Mouse (Mus musculus) brain, embryonic 14.5 days (tissue): Measurements from ENCODE around the gene Per2.
A peak's percentile ranks its signal among the peaks of the same experiment; 100 is the strongest.

Source experiments
- CTCF ChIP-seq: fragments of 200-500 bp; IDR thresholded peaks from 2 replicates; pipeline ENCODE4 v1.5.1; 2012; ENCODE audit warnings: inconsistent platforms, mild to moderate bottlenecking, moderate library complexity, borderline replicate concordance; ENCODE audit not compliant: insufficient read depth, insufficient read length; ENCODE audit errors: extremely low read depth
- POLR2A ChIP-seq: fragments of 200-500 bp; IDR thresholded peaks from 2 replicates; pipeline ENCODE4 v1.6.1; 2012; ENCODE audit warnings: mild to moderate bottlenecking, inconsistent platforms, borderline replicate concordance; ENCODE audit not compliant: poor library complexity, insufficient read depth, insufficient read length, severe bottlenecking; ENCODE audit errors: extremely low read depth

- TF ChIP-seq CTCF, result peak; percentile 78; the same call in 1 of the 2 replicates
- no peak for TF ChIP-seq POLR2A
These were observed 78.6 kb downstream of the Per2 start for GRCm38 (mm10) chr1:91380453-91381090.
